Mouse (Mus musculus): ENCODE measurements around the gene Smco1.

The Smco1 gene

DNA sequence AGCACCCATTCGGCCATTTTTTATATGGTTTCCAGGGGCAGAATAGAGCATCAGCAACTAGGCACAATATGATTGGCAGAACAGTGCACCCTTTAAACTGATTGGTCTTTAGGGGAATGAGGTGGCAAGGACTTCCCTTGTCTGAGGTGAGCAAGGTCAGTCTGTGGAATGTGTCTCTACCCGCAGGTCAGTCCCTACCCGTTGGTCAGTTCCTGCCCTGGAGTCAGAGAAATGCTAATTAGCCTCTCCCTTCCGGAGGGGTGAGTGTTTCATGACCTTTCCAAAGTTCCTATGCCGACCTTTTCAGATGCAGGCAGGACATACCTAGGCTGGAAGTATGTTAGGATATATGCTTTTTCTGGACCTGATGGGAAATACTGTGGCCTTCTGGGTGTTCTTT, 41.1 kb downstream of the Smco1 start:
- no peak for DNase-seq

DNA sequence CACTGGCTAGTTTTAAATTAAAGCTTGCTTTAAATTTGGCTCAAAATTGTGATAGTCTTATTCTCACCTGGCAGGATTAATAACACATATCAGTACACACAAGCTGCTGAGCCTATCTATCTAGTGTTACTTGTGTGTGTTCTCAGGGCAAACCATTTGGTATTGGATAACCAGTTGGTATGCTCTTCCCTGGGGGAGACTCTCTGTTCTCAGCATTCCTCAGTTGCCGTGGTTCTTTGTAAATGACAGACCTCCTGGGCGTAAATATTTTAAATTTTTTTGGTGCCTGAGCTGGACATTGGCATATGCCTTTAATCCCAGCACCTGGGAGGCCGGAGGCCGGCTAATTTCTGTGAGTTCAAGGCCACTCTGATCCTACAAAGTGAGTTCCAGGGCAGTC, 41.6 kb downstream of the Smco1 start:
- no peak for DNase-seq

DNA sequence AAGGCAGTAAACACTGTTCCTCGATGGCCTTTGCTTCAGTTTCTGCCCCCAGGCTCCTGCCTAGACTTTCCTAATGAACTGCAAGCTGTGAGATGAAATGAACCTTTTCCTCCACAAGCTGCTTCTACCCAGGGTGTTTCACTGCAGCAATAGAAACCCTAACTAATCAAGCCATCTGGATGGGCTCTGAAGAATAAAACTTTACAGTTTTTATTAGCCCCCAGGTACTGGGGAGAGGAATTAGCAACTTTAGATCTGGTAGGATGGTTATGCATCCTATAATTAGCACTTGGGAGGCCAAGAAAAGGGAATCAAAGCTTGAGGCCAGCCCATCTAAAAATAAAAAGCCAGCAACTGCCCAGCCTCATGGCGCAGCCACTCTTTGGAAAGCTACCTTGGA, 45.3 kb downstream of the Smco1 start:
- no peak for DNase-seq

DNA sequence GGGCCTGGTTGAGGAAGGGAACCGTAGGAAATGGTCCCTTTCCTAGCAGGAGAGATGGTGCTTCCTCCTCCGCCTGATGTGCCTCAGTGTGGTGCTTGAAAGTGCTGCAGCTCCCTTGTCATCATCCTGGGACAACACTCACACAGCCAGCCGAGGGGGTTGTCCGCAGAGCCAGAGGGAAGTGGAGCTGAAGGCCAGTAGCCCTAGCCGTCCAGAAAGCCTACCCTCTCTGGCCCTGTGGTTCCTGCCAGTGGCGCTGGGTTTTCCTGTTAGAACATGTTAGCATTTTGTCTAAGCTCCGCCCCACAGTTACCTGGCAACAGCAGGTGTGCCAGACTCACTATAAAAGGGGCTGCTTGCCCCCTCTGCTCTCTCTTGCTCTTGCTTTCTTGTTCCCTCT, 52.7 kb downstream of the Smco1 start:
- DNase-seq: no peak

Data from right cerebral cortex, postnatal 25 days (tissue).